Mouse (Mus musculus) limb, embryonic 14.5 days (tissue): ENCODE measurements around the gene Crisp2. TPM values are rescaled to one million over a fixed set of nuclear protein-coding genes. Genes with fewer than 3 reads are reported as not detected.
"Not testable (repeated sequence)": the region's sequence is repeated elsewhere in the genome, so short reads cannot be mapped to it uniquely, and the experiment has no call there.

Experiments
- ATAC-seq: fragments of 200-750 bp; cut with Nextera tagmentation; 2 replicates; pipeline ENCODE4 v1.8.0; 2017; ENCODE audit warnings: low read depth, moderate number of reproducible peaks, moderate TSS enrichment; ENCODE audit not compliant: low FRiP score
- DNase-seq: peaks from one replicate; pipeline ENCODE4 v3.0.0-alpha.2; 2015; ENCODE audit warnings: low spot score
- H3K27ac ChIP-seq: fragments of 300-500 bp; sonication (generic); replicated peaks from 2 replicates; pipeline ENCODE4 v1.5.1; 2014; ENCODE audit warnings: low read depth, mild to moderate bottlenecking, low read length, moderate library complexity, mixed read lengths
- H3K27me3 ChIP-seq: fragments of 300-500 bp; sonication (generic); 2 replicates; pipeline ENCODE4 v1.6.1; 2014; ENCODE audit warnings: low read length, mixed read lengths; ENCODE audit not compliant: control insufficient read depth, insufficient read depth
- H3K36me3 ChIP-seq: fragments of 300-500 bp; sonication (generic); 2 replicates; pipeline ENCODE4 v1.6.1; 2014; ENCODE audit warnings: mild to moderate bottlenecking, low read length, moderate library complexity, mixed read lengths; ENCODE audit not compliant: control insufficient read depth, insufficient read depth
- H3K4me1 ChIP-seq: fragments of 300-500 bp; sonication (generic); 2 replicates; pipeline ENCODE4 v1.6.1; 2014; ENCODE audit warnings: antibody characterized with exemption, low read length, mixed read lengths; ENCODE audit not compliant: control insufficient read depth, insufficient read depth
- H3K4me2 ChIP-seq: fragments of 300-500 bp; sonication (generic); replicated peaks from 2 replicates; pipeline ENCODE4 v1.6.1; 2014; ENCODE audit warnings: low read depth, mild to moderate bottlenecking, low read length, moderate library complexity; ENCODE audit not compliant: severe bottlenecking
- H3K4me3 ChIP-seq: fragments of 300-500 bp; sonication (generic); replicated peaks from 2 replicates; pipeline ENCODE4 v1.5.1; 2014; ENCODE audit warnings: low read length
- H3K9ac ChIP-seq: fragments of 300-500 bp; sonication (generic); 2 replicates; pipeline ENCODE4 v1.6.1; 2014; ENCODE audit warnings: mild to moderate bottlenecking, low read depth, low read length, moderate library complexity; ENCODE audit not compliant: severe bottlenecking
- H3K9me3 ChIP-seq: fragments of 300-500 bp; sonication (generic); 2 replicates; pipeline ENCODE4 v1.6.1; 2016; ENCODE audit warnings: low read length; ENCODE audit not compliant: control insufficient read depth
- POLR2A ChIP-seq: fragments of 200-500 bp; IDR thresholded peaks from 2 replicates; pipeline ENCODE4 v1.8.0; 2012; ENCODE audit warnings: inconsistent platforms, mild to moderate bottlenecking, moderate library complexity, borderline replicate concordance; ENCODE audit not compliant: insufficient read depth, insufficient read length; ENCODE audit errors: extremely low read depth
- WGBS: fragments of 180-500 bp; shearing (Covaris S2); extraction: QIAGEN DNeasy Blood & Tissue Kit; methylation state at CpG from one replicate; pipeline ENCODE4 v1.1.7; 2014; 5-methylcytosine and 5-hydroxymethylcytosine counted together
- polyA plus RNA-seq, 2 experiments: library from polyadenylated mRNA; depleted of rRNA in 1 of 2; stranded (reverse) in 1 of 2; unstranded in 1 of 2; fragments of >200 nt; fragmentation: Nextera tagmentation in 1 of 2; extraction: Ambion mirVana in 1 of 2; gene quantifications; 2 replicates each; pipeline versions ENCODE4 v1.2.1 to v1.2.3; 2012 to 2014

Crisp2 gene
- polyA plus RNA-seq, 2 experiments = 0.04 TPM; not detected in 1

DNA sequence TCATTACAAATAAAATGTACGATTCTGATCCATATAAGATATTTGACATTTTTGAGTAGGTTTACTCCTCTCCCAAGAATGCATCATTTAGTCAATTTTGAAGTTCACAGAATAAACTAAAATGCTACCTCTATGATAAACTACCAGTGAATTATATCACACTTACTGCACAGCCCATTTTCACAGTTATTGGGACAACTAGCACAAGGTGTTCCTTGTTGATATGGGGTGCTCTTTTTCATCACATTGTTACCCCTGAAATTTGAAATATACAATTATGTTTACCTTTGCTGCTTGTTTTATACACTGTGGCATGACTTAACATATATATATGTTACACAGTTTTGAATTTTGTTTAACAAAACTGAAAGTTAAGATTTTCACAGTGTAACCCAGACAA, 39.7 kb downstream of the Crisp2 start:
- Histone ChIP-seq H3K27me3 (no peaks in the 10 kb centered on the region), H3K9me3 (no peaks in the 10 kb centered on the region), H3K27ac (no peak overlapping the region), H3K4me2 (no peak overlapping the region), H3K4me3 (no peak overlapping the region), H3K4me1 (no peaks in the 10 kb centered on the region), H3K9ac (no peak overlapping the region), H3K36me3 (no peaks in the 10 kb centered on the region)
- TF ChIP-seq POLR2A = no peak
- 79% methylated on average over 1 of the region's 1 CpGs for WGBS
- DNase-seq (no peak), ATAC-seq (no peak)

GRCm38 (mm10) chr17:40763662-40764061, 43.1 kb downstream of the Crisp2 start:
- no peak overlapping the region for H3K27ac ChIP-seq
- TF ChIP-seq POLR2A = no peak
- no peak overlapping the region for H3K9ac ChIP-seq
- no peak overlapping the region for H3K4me2 ChIP-seq
- no peak for DNase-seq
- whole genome bisulfite sequencing = 77% methylated on average over 4 of the region's 4 CpGs
- no peaks in the 10 kb centered on the region for H3K36me3 ChIP-seq
- H3K4me1 ChIP-seq = no peaks in the 10 kb centered on the region
- no peaks in the 10 kb centered on the region for H3K9me3 ChIP-seq
- no peak overlapping the region for H3K4me3 ChIP-seq
- H3K27me3 ChIP-seq = no peaks in the 10 kb centered on the region
- ATAC-seq = no peak

- Histone ChIP-seq H3K9ac (no peak overlapping the region), H3K27me3 (no peaks in the 10 kb centered on the region), H3K9me3 (no peaks in the 10 kb centered on the region), H3K4me1 (0 out of 2 replicates have a peak, but pooled peaks cover 4% of the 10 kb centered on the region), H3K27ac (no peak overlapping the region), H3K36me3 (no peaks in the 10 kb centered on the region), H3K4me2 (no peak overlapping the region), H3K4me3 (no peak overlapping the region)
- no peak for TF ChIP-seq POLR2A
- ATAC-seq = peak; percentile 57
- no peak for DNase-seq
- 28% methylated on average over 4 of the region's 4 CpGs for WGBS
Observed at GRCm38 (mm10) chr17:40731724-40732123, 75.1 kb downstream of the Crisp2 start.

DNA sequence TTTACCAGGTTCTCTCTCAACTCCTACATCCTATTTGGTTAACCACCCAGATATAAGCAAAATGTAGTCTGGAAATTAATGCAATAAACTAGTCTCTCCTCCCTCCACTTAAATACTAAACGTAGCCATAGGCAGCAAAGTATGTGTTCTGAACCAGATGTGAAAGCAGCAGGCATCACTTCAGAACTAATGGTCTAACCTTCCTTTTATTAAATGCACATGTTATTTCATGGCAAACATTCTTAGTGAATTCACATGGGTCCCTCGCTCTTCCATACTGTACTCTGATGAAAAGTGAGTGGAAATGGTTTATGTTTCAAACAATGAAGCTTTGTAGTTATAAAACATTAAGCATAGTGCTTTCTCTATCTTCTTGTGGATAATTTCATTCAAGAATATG, 75.5 kb downstream of the Crisp2 start:
- Histone ChIP-seq H3K4me2 (no peak overlapping the region), H3K27ac (no peak overlapping the region), H3K9ac (no peak overlapping the region), H3K4me1 (0 out of 2 replicates have a peak, but pooled peaks cover 4% of the 10 kb centered on the region), H3K27me3 (no peaks in the 10 kb centered on the region), H3K36me3 (no peaks in the 10 kb centered on the region), H3K4me3 (no peak overlapping the region), H3K9me3 (no peaks in the 10 kb centered on the region)
- DNase-seq = peak; percentile 68
- no peak for TF ChIP-seq POLR2A
- 12% methylated on average over 2 of the region's 2 CpGs for WGBS
- peak; percentile 86 for ATAC-seq

GRCm38 (mm10) chr17:40726820-40727219, 80.0 kb downstream of the Crisp2 start, which contains the start of gene Esp1:
Gene Esp1 (plus strand): TSS chr17:40727120.
- Histone ChIP-seq H3K9ac (no peak within 1 kb of the TSS), H3K27me3 (no peaks in the 10 kb centered on the region), H3K4me3 (no peak within 1 kb of the TSS), H3K27ac (no peak within 1 kb of the TSS), H3K36me3 (no peaks in the 10 kb centered on the region), H3K4me1 (0 out of 2 replicates have a peak, but pooled peaks cover 2% of the 10 kb centered on the region), H3K9me3 (no peaks in the 10 kb centered on the region), H3K4me2 (no peak within 1 kb of the TSS)
- no peak for ATAC-seq
- DNase-seq = no peak
- WGBS = 88% methylated on average over 2 of the region's 2 CpGs
- TF ChIP-seq POLR2A = no peak

DNA sequence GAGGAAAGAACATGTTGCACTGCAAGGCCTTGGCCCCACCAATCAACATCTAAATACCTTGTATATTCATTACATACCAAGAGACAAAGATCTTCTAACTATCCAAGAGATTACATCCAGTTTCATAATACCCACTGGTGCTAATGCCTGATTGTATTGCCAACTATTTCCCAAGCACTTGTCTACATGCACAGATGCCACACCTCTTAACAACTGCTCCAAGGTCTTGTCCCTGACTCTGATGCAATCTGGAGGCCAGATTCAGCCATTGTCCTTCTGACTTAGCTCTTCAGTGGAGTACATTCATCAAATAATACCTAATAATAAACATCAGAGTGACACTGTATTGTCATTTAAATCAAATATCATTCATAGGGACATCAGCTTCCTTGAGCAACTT, 89.7 kb downstream of the Crisp2 start:
- ATAC-seq, H3K36me3 ChIP-seq: not testable (repeated sequence)

More for the DNA sequence above, 89.7 kb downstream of the Crisp2 start:
- DNase-seq, H3K4me1 ChIP-seq, H3K9ac ChIP-seq, H3K27me3 ChIP-seq, H3K9me3 ChIP-seq, H3K27ac ChIP-seq, H3K4me3 ChIP-seq, H3K4me2 ChIP-seq: not testable (repeated sequence)
